Mouse (Mus musculus) cerebellum, adult 18-20 months (tissue): ENCODE measurements around the gene Gm49336.
A peak's percentile ranks its signal among the peaks of the same experiment; 100 is the strongest.

Experiments used
- DNase-seq, 2 experiments: peaks; one replicate each; pipeline ENCODE4 v3.0.0; 2021

The Gm49336 gene

GRCm38 (mm10) chr14:60251281-60252003, at the start of gene Gm49336, which contains the start of gene Nupl1:
Gene Gm49336 (minus strand): TSS chr14:60251507.
Gene Nupl1 (minus strand): TSS chr14:60251431.
- DNase-seq = peak; percentile 98 to 99

- no peak for DNase-seq
Observed at GRCm38 (mm10) chr14:60301024-60301423, 49.7 kb upstream of the Gm49336 start.

GRCm38 (mm10) chr14:60300224-60300991, 49.1 kb upstream of the Gm49336 start:
- DNase-seq = peak; percentile 37 to 53

- DNase-seq = no peak
Observed at GRCm38 (mm10) chr14:60295531-60295930, 44.2 kb upstream of the Gm49336 start.

- DNase-seq = no peak
Observed at GRCm38 (mm10) chr14:60290363-60290762, 39.1 kb upstream of the Gm49336 start.

- DNase-seq = no peak
Observed at GRCm38 (mm10) chr14:60286194-60286863, 35.0 kb upstream of the Gm49336 start.

GRCm38 (mm10) chr14:60275301-60276276, 24.3 kb upstream of the Gm49336 start:
- DNase-seq = no peak

GRCm38 (mm10) chr14:60273346-60273745, 22.0 kb upstream of the Gm49336 start:
- DNase-seq = no peak

GRCm38 (mm10) chr14:60269333-60269732, 18.0 kb upstream of the Gm49336 start:
- DNase-seq = no peak

- peak; percentile 94 to 97 for DNase-seq
Observed at GRCm38 (mm10) chr14:60264990-60265876, 13.9 kb upstream of the Gm49336 start, which contains the start of gene Mtmr6. Gene Mtmr6 (plus strand): TSS chr14:60265228.

GRCm38 (mm10) chr14:60262316-60262715, 11.0 kb upstream of the Gm49336 start:
- DNase-seq = no peak

- no peak for DNase-seq
Observed at GRCm38 (mm10) chr14:60257851-60258250, 6.5 kb upstream of the Gm49336 start.

GRCm38 (mm10) chr14:60257101-60257500, 5.8 kb upstream of the Gm49336 start:
- DNase-seq = no peak

GRCm38 (mm10) chr14:60256356-60256755, 5.0 kb upstream of the Gm49336 start:
- DNase-seq = no peak

GRCm38 (mm10) chr14:60254774-60255173, 3.5 kb upstream of the Gm49336 start:
- DNase-seq = no peak

- no peak for DNase-seq
Observed at GRCm38 (mm10) chr14:60253466-60253865, 2.2 kb upstream of the Gm49336 start.

- DNase-seq = peak; percentile 43 to 64
Observed at GRCm38 (mm10) chr14:60252004-60253000, 995 bp upstream of the Gm49336 start.

GRCm38 (mm10) chr14:60250879-60251278, 428 bp downstream of the Gm49336 start:
- no peak for DNase-seq

GRCm38 (mm10) chr14:60250366-60250765, 941 bp downstream of the Gm49336 start:
- DNase-seq = no peak

GRCm38 (mm10) chr14:60238551-60238950, 12.8 kb downstream of the Gm49336 start:
- DNase-seq = no peak
